Mouse (Mus musculus) liver, adult 2 months (tissue): ENCODE data around the gene Endov.

ENCODE experiments used
- CTCF ChIP-seq: fragments of 200-500 bp; IDR thresholded peaks from 2 replicates; pipeline ENCODE4 v1.5.1; 2011; ENCODE audit warnings: low read depth, low read length, control low read depth
- POLR2A ChIP-seq: fragments of 200-500 bp; IDR thresholded peaks from 2 replicates; pipeline ENCODE4 v1.6.1; 2011; ENCODE audit warnings: low read length, control low read depth; ENCODE audit not compliant: insufficient read depth; ENCODE audit errors: extremely low read depth

- TF ChIP-seq POLR2A (no peak), CTCF (no peak)
These were observed 31.6 kb downstream of the Endov start for GRCm38 (mm10) chr11:119522779-119523178.
